ENCODE assay signal across 15 mouse cellular contexts in genomic region chr6:77373132-77373531, GRCm38 (mm10).
DNase-seq lines count a peak whose midpoint lies in the region; ATAC-seq and TF ChIP-seq lines count a peak whose summit lies in the region.
"Had no signal": no experiment of that assay in that cellular context is flagged by ENCODE, and none has a peak within 500 bp of the region (broad histone marks: within the 10 kb centered on the region; RNA-seq: fewer than 3 reads in every experiment).

No protein-coding gene starts in this region.

- WGBS in kidney, postnatal 0 days: 41% methylated on average over 5 of the region's 5 CpGs
- 80% methylated on average over 5 of the region's 5 CpGs for WGBS in midbrain, embryonic 14.5 days
- WGBS in midbrain, embryonic 15.5 days: 69% methylated on average over 5 of the region's 5 CpGs

- ATAC-seq in kidney, postnatal 0 days (replicated peaks; ENCODE audit: low FRiP score, low read depth): no peak
- ATAC-seq in midbrain, embryonic 14.5 days (ENCODE audit: low FRiP score, low TSS enrichment): no peak
- no peak for ATAC-seq in midbrain, embryonic 15.5 days (replicated peaks)
- ATAC-seq: CD4-positive, CD25-positive, alpha-beta regulatory T cell, adult 4 months; intestine, postnatal 0 days; Patski had no signal

- no peaks in the 10 kb centered on the region for H3K4me1 ChIP-seq in kidney, postnatal 0 days (replicated peaks; ENCODE audit: insufficient read depth, low read length)
- no peaks in the 10 kb centered on the region for H3K4me1 ChIP-seq in midbrain, embryonic 14.5 days (ENCODE audit: control insufficient read depth, insufficient read depth, low read length)
- no peaks in the 10 kb centered on the region for H3K4me1 ChIP-seq in midbrain, embryonic 15.5 days
- H3K4me1 ChIP-seq: stomach, embryonic 15.5 days had no signal

- H3K4me3 ChIP-seq in kidney, postnatal 0 days (replicated peaks; ENCODE audit: low read depth, low read length): no peak overlapping the region
- H3K4me3 ChIP-seq in midbrain, embryonic 14.5 days (replicated peaks; ENCODE audit: low read depth, low read length): no peak overlapping the region
- no peak overlapping the region for H3K4me3 ChIP-seq in midbrain, embryonic 15.5 days
- H3K4me3 ChIP-seq: erythroblast, embryonic 14.5 days; stomach, embryonic 15.5 days had no signal

- no peaks in the 10 kb centered on the region for H3K36me3 ChIP-seq in kidney, postnatal 0 days (ENCODE audit: insufficient read depth, low read length)
- no peaks in the 10 kb centered on the region for H3K36me3 ChIP-seq in midbrain, embryonic 14.5 days (ENCODE audit: control insufficient read depth, insufficient read depth, low read length)
- H3K36me3 ChIP-seq in midbrain, embryonic 15.5 days (replicated peaks): no peaks in the 10 kb centered on the region
- H3K36me3 ChIP-seq: stomach, embryonic 15.5 days had no signal

- no peak overlapping the region for H3K9ac ChIP-seq in kidney, postnatal 0 days (ENCODE audit: low read depth, low read length)
- H3K9ac ChIP-seq in midbrain, embryonic 14.5 days (replicated peaks; ENCODE audit: low read length): no peak overlapping the region
- no peak overlapping the region for H3K9ac ChIP-seq in midbrain, embryonic 15.5 days
- H3K9ac ChIP-seq: stomach, embryonic 15.5 days had no signal

- no peak overlapping the region for H3K4me2 ChIP-seq in kidney, postnatal 0 days (ENCODE audit: low read length)
- H3K4me2 ChIP-seq in midbrain, embryonic 14.5 days (ENCODE audit: low read length): no peak overlapping the region
- H3K4me2 ChIP-seq in midbrain, embryonic 15.5 days: no peak overlapping the region
- H3K4me2 ChIP-seq: stomach, embryonic 15.5 days had no signal

- H3K27ac ChIP-seq in kidney, postnatal 0 days: no peak overlapping the region
- no peak overlapping the region for H3K27ac ChIP-seq in midbrain, embryonic 14.5 days (replicated peaks; ENCODE audit: low read depth, low read length)
- H3K27ac ChIP-seq in midbrain, embryonic 15.5 days: no peak overlapping the region
- H3K27ac ChIP-seq: stomach, embryonic 15.5 days had no signal

- intact Hi-C loops in heart, postnatal 10 days (cut with DNase I): no loop called here

- no peaks in the 10 kb centered on the region for H3K27me3 ChIP-seq in kidney, postnatal 0 days (ENCODE audit: insufficient read depth, low read length)
- no peaks in the 10 kb centered on the region for H3K27me3 ChIP-seq in midbrain, embryonic 14.5 days (ENCODE audit: control insufficient read depth, insufficient read depth, low read length)
- H3K27me3 ChIP-seq in midbrain, embryonic 15.5 days (replicated peaks): no peaks in the 10 kb centered on the region
- H3K27me3 ChIP-seq: Patski; stomach, embryonic 15.5 days had no signal

- peak; percentile 19 to 57 for DNase-seq in cerebellum, postnatal 25 days
- DNase-seq in cerebellum, adult 8-10 months: no peak
- peak; percentile 38 for DNase-seq in kidney, postnatal 0 days (ENCODE audit: low spot score)
- DNase-seq in kidney, adult 11 months: no peak
- peak; percentile 23 for DNase-seq in midbrain, embryonic 14.5 days
- peak; percentile 4 to 8 for DNase-seq in heart, postnatal 10 days
- no peak for DNase-seq in embryo, embryonic 10.5 days (ENCODE audit: low spot score)
- DNase-seq: layer of hippocampus, adult 9-11 months; lung, postnatal 14 days had no signal

- TF ChIP-seq CTCF in kidney, postnatal 0 days (IDR thresholded peaks at IDR 0.05; ENCODE audit: low read depth): no peak

- H3K9me3 ChIP-seq in kidney, postnatal 0 days (replicated peaks; ENCODE audit: low read length): no peaks in the 10 kb centered on the region
- H3K9me3 ChIP-seq in midbrain, embryonic 14.5 days (ENCODE audit: control insufficient read depth, low read length): no peaks in the 10 kb centered on the region
- no peaks in the 10 kb centered on the region for H3K9me3 ChIP-seq in midbrain, embryonic 15.5 days
- H3K9me3 ChIP-seq: stomach, embryonic 15.5 days had no signal

Comparison
In these comparisons a context has a peak if more than half of its experiments do, and no peak if none do; other contexts are left out.
1. DNase-seq: peak in cerebellum, postnatal 25 days (2 of 2), kidney, postnatal 0 days (single experiment), midbrain, embryonic 14.5 days (single experiment) and heart, postnatal 10 days (2 of 2); none in cerebellum, adult 8-10 months (single experiment), kidney, adult 11 months (single experiment) and embryo, embryonic 10.5 days (single experiment).